Mouse (Mus musculus): Measurements from ENCODE around the gene Ankrd16.

- TF ChIP-seq CTCF (conservative IDR thresholded peaks at IDR 0.05; ENCODE audit: insufficient read depth, insufficient read length, low read depth, low read length) = no peak
- TF ChIP-seq POLR2A (IDR thresholded peaks at IDR 0.05; ENCODE audit: low read depth, low read length) = no peak
These were observed 1.3 kb upstream of the Ankrd16 start for GRCm38 (mm10) chr2:11776415-11776814.

Data from kidney, adult 2 months (tissue).